Mouse (Mus musculus) embryonic facial prominence, embryonic 15.5 days (tissue): ENCODE data around the gene Cmtm1. TPM values are rescaled to one million over a fixed set of nuclear protein-coding genes. Genes with fewer than 3 reads are reported as not detected.
"Not testable (repeated sequence)": the region's sequence is repeated elsewhere in the genome, so short reads cannot be mapped to it uniquely, and the experiment has no call there.

Source experiments
- ATAC-seq: fragments of 200-750 bp; cut with Nextera tagmentation; 2 replicates; pipeline ENCODE4 v1.8.0; 2017; ENCODE audit warnings: low read depth, moderate TSS enrichment; ENCODE audit not compliant: insufficient number of reproducible peaks, low FRiP score, low TSS enrichment
- H3K27ac ChIP-seq: fragments of 300-500 bp; sonication (generic); replicated peaks from 2 replicates; pipeline ENCODE4 v1.5.1; 2015; ENCODE audit warnings: mild to moderate bottlenecking, inconsistent platforms
- H3K27me3 ChIP-seq: fragments of 300-500 bp; sonication (generic); 2 replicates; pipeline ENCODE4 v1.6.1; 2015; ENCODE audit warnings: inconsistent platforms
- H3K36me3 ChIP-seq: fragments of 300-500 bp; sonication (generic); 2 replicates; pipeline ENCODE4 v1.6.1; 2015; ENCODE audit warnings: mild to moderate bottlenecking, inconsistent platforms
- H3K4me1 ChIP-seq: fragments of 300-500 bp; sonication (generic); 2 replicates; pipeline ENCODE4 v1.6.1; 2015; ENCODE audit warnings: inconsistent platforms
- H3K4me2 ChIP-seq: fragments of 300-500 bp; sonication (generic); replicated peaks from 2 replicates; pipeline ENCODE4 v1.6.1; 2015; ENCODE audit warnings: mild to moderate bottlenecking, inconsistent platforms
- H3K4me3 ChIP-seq: fragments of 300-500 bp; sonication (generic); replicated peaks from 2 replicates; pipeline ENCODE4 v1.5.1; 2015; ENCODE audit warnings: mild to moderate bottlenecking, inconsistent platforms
- H3K9ac ChIP-seq: fragments of 300-500 bp; sonication (generic); 2 replicates; pipeline ENCODE4 v1.6.1; 2015; ENCODE audit warnings: inconsistent platforms
- H3K9me3 ChIP-seq: fragments of 300-500 bp; sonication (generic); replicated peaks from 2 replicates; pipeline ENCODE4 v1.6.1; 2016; ENCODE audit warnings: inconsistent platforms
- WGBS: fragments of 180-500 bp; shearing (Covaris S2); methylation state at CpG from one replicate; pipeline ENCODE4 v1.1.7; 2015; 5-methylcytosine and 5-hydroxymethylcytosine counted together
- polyA plus RNA-seq: library from polyadenylated mRNA; unstranded; fragments of >200 nt; fragmentation: Nextera tagmentation; extraction: Ambion mirVana; gene quantifications from 2 replicates; pipeline ENCODE4 v1.2.1, GENCODE M21; 2015

The Cmtm1 gene
- polyA plus RNA-seq, 1 experiment from 2014 or later = not detected

DNA sequence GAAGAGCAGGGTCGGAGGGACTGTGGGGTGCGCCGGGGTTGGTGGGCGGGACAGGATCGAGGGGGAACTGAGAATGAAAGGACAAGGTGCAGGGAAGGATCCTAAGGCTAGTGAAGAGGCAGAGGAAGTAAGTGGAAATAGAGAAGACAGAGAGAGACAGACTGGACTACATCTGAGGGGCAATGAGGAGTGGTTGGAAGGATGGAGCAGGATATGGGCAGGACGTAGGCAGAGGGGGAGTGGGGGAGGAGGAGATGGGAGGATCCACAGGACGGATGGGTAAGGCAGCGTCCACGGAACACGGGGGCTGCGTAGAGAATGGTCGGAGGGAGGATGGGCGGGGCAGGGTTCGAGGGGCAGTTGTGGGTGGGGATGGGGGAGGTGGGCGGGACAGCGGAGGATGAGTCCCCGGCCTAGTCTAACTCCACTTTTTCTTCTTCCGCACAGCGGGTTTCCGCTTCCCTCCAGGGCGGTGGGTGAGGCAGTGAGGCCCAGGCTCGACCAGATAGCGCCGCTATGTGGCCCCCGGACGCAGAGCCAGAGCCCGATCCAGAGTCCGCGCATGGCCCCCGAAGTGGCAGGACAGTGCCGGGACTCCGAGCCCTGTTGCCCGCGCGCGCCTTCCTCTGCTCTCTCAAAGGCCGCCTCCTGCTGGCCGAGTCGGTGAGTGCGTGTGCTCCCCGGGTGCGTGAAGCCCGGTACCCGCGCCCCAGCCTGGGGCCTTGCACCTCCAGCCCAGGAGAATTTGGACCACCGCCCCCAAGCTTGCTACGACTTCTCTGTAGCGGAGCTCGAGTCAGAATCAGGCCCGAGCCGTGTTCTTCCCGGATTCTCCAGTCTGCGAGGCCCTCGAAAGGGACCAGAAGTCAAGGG, 30.5 kb upstream of the Cmtm1 start:
- Histone ChIP-seq H3K4me3 (peak overlapping the region; percentile 79), H3K9me3 (no peaks in the 10 kb centered on the region), H3K4me1 (peaks cover 29% of the 10 kb centered on the region), H3K9ac (peak overlapping the region; percentile 72), H3K36me3 (peaks cover 15% of the 10 kb centered on the region; the same call in 1 of the 2 replicates), H3K27me3 (no peaks in the 10 kb centered on the region), H3K4me2 (peak overlapping the region; percentile 71), H3K27ac (peak overlapping the region; percentile 93)
- peak; percentile 83 for ATAC-seq
- under 1% methylated on average over 52 of the region's 54 CpGs for WGBS

DNA sequence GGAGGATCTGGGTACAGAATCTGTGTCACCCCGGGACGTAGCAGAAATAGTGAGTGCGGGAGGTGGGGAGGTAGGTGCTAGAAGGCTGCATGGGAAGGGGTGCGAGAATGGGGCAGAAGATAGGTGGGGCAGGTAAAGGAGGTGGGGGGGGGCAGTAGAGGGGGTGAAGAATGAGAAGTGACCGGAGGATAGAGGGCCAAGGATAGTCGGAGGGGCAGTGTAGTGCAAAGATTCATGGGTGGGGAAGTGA, 30.0 kb upstream of the Cmtm1 start:
- Histone ChIP-seq H3K4me2 (peak overlapping the region; percentile 71), H3K9ac (peak overlapping the region; percentile 72), H3K27me3 (no peaks in the 10 kb centered on the region), H3K36me3 (peaks cover 10% of the 10 kb centered on the region; the same call in 1 of the 2 replicates), H3K4me3 (peak overlapping the region; percentile 79), H3K4me1 (peaks cover 29% of the 10 kb centered on the region), H3K27ac (peak overlapping the region; percentile 93), H3K9me3 (no peaks in the 10 kb centered on the region)
- WGBS = 2% methylated on average over 6 of the region's 6 CpGs
- ATAC-seq = no peak

DNA sequence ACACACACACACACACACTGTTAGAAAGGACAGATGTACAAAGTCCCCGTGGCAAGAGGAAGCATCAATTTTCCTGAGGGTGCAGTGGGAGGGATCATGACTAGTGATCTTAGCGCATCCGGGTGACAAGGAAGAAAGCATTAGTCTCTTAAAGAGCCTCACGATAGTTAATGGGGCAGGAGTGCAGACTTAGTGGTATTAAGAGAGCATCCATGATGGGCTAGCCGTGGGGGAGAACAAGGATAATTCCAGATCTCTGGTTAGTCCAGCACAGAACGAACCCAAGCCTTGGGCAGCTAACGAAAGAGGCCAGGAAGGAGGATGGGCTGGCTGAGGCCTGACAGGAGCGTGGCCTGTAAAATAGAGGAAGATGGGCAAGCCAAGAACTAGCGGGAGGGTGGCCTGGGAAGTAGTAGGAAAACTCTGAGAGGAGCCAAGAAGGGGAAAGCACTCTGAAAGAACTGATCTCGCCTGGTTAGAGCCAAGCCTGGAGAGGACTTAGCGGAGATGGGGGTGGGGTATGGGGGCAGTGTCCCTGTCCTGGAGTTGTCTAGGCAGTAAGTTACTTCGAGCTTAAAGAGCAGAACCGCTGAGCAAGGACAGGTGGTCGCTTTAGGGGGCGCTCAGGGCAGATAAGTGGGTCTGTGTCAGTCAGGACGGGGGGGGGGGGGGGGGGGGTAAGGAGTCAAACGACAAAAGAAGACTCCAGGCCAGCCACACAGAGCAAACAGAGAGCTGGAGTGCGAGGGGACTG, 29.5 kb upstream of the Cmtm1 start, which contains the start of gene Cmtm3:
Gene Cmtm3, plus strand, starts transcription at position 182 of the 754 bp plus-strand sequence.
- 19% methylated on average over 14 of the region's 18 CpGs for WGBS

DNA sequence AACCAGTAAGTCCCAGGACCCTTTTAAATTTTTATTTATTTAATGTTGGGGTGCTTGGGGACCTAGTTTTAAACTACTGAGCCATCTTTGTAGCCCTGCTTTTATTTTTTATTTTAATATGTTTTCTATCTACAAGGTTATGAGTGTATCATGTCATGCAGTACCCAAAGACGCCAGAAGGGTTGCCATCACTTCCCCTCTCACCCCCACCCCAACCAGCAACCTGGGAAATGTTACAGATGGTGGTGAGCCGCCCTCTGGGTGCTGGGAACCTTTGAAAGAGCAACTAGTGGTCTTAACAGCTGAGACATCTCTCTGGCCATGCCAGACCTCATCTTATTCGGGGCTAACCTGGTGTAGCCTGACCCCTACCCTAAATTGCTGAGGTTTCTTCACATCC, 27.9 kb upstream of the Cmtm1 start:
- no peak for ATAC-seq
- H3K9me3 ChIP-seq = no peaks in the 10 kb centered on the region
- WGBS = 44% methylated on average over 3 of the region's 3 CpGs
- H3K36me3 ChIP-seq = no peaks in the 10 kb centered on the region
- H3K9ac ChIP-seq = no peak overlapping the region
- no peak overlapping the region for H3K4me2 ChIP-seq
- H3K4me3 ChIP-seq = no peak overlapping the region
- H3K27me3 ChIP-seq = no peaks in the 10 kb centered on the region
- peaks cover 23% of the 10 kb centered on the region for H3K4me1 ChIP-seq
- H3K27ac ChIP-seq = no peak overlapping the region

More for the DNA sequence above, 29.5 kb upstream of the Cmtm1 start, which contains the start of gene Cmtm3:
- Histone ChIP-seq H3K9me3 (no peaks in the 10 kb centered on the region), H3K27ac (peak within 1 kb of the TSS; percentile 93), H3K4me1 (peaks cover 29% of the 10 kb centered on the region), H3K4me2 (peak within 1 kb of the TSS; percentile 71), H3K9ac (peak within 1 kb of the TSS; percentile 72), H3K27me3 (no peaks in the 10 kb centered on the region), H3K36me3 (0 out of 2 replicates have a peak, but pooled peaks cover 6% of the 10 kb centered on the region), H3K4me3 (peak within 1 kb of the TSS; percentile 79)
- no peak for ATAC-seq

DNA sequence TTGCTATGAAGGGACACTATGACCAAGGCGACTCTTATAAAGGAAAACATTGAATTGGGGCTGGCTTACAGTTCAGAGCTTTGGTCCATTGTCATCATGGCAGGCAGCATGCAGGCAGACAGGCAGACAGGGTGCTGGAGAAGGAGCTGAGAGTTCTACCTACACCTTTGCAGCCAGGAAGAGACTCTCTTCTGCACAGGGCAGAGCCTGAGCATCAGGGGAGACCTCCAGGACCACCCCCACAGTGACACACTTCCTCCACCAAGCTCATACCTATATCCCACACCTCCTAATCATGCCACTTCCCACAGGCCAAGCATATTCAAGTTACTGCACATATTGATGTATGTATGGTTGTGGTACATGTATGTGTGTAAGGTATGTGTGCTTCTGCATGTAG, 26.9 kb upstream of the Cmtm1 start:
- no peak overlapping the region for H3K27ac ChIP-seq
- H3K27me3 ChIP-seq = no peaks in the 10 kb centered on the region
- H3K9ac ChIP-seq = no peak overlapping the region
- WGBS = 83% methylated on average over 1 of the region's 1 CpGs
- H3K9me3 ChIP-seq = no peaks in the 10 kb centered on the region
- H3K36me3 ChIP-seq = no peaks in the 10 kb centered on the region
- ATAC-seq = no peak
- no peak overlapping the region for H3K4me2 ChIP-seq
- peaks cover 15% of the 10 kb centered on the region for H3K4me1 ChIP-seq
- no peak overlapping the region for H3K4me3 ChIP-seq

DNA sequence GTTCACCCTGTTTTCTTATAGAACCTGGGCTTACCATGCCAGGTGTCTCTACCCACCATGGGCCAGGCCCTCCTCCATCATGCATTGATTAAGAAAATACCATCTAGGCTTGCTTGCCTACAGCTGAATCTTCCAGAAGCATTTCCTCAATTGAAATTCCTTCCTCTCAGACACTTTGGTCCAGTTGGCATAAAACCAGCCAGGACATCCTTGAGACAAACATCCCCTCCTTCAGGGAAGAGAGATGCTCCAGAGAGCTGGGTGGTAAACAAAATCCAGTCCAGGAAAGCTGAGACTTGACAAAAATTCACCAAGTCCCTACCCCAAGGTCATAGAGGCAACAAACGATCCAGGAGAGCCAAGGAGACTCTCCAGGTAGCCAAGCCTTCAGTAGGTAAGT, 24.3 kb upstream of the Cmtm1 start:
- 71% methylated on average over 1 of the region's 1 CpGs for WGBS
- no peak for ATAC-seq
- Histone ChIP-seq H3K9me3 (no peaks in the 10 kb centered on the region), H3K4me1 (peaks cover 1% of the 10 kb centered on the region; the same call in 1 of the 2 replicates), H3K36me3 (no peaks in the 10 kb centered on the region), H3K9ac (no peak overlapping the region), H3K4me3 (no peak overlapping the region), H3K27ac (no peak overlapping the region), H3K27me3 (no peaks in the 10 kb centered on the region), H3K4me2 (no peak overlapping the region)

DNA sequence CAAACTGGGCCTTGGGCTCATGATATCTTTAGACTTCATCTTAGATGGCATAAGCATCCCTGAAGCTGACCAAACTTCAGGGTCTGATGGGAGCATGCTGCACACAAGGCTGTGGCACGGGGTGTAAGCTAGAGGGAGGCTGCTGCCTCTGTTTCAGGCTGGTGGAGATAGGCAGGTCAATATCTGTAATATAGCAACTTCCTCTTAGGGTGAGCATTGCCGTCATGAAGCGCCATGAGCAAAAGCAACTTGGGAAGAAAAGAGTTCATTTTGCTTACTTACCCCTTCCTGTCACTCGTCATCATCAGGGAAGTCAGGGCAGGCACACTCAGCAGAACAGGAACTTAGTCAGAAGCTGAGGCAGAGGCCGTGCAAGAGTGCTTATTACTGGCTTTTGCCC, 23.8 kb upstream of the Cmtm1 start:
- Histone ChIP-seq H3K4me2 (no peak overlapping the region), H3K9ac (no peak overlapping the region), H3K36me3 (no peaks in the 10 kb centered on the region), H3K27me3 (no peaks in the 10 kb centered on the region), H3K4me1 (no peaks in the 10 kb centered on the region), H3K9me3 (no peaks in the 10 kb centered on the region), H3K4me3 (no peak overlapping the region), H3K27ac (no peak overlapping the region)
- no peak for ATAC-seq
- 65% methylated on average over 5 of the region's 5 CpGs for WGBS

DNA sequence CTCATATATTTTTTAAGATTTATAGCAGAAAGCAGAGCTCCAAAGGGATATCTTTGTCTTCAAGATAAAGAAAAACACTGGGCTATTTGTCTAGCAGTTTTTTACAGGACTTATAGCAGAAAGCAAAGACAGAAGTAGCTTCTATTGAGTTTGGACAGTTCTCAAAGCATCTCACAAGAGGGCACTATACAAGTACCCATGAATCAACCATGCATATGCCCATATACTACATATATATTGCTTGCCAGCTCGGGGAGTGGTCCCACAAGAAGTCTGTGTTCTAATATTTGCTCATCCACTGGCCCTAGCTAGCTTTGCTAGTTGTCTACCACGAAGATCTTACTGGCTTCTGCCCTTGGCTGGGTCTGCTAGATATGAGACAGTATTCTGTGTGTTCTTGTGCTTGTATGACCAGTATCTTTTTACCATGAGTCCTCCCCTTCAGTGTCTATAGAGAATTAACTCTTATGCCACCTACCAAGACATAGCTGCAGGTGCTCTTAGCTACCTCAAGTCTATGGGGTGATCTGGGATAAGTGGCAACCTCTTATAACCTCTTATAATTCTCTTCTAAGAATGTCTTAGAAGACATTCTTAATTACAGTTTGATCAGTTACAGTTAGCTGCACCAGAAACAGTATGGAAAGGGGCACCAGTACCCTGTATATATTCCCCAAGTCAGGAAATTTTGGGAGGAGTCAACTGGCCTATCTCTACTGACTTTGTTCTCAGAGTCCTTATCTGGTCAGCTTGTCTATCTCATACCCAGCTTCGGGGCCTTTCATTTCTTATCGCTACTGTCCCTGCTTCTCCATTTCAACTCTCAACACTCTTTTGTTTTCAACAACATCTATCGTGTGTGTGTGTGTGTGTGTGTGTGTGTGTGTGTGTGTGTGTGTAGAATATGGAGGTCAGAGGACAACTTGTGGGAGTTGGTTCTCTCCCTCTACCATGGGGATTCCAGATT, 23.0 kb upstream of the Cmtm1 start:
- no peaks in the 10 kb centered on the region for H3K9me3 ChIP-seq
- H3K27me3 ChIP-seq = no peaks in the 10 kb centered on the region
- no peak overlapping the region for H3K4me2 ChIP-seq
- ATAC-seq = no peak
- no peak overlapping the region for H3K4me3 ChIP-seq
- no peak overlapping the region for H3K27ac ChIP-seq
- H3K4me1 ChIP-seq = no peaks in the 10 kb centered on the region
- H3K36me3 ChIP-seq = no peaks in the 10 kb centered on the region
- H3K9ac ChIP-seq = no peak overlapping the region
- WGBS = 85% methylated on average over 5 of the region's 5 CpGs

DNA sequence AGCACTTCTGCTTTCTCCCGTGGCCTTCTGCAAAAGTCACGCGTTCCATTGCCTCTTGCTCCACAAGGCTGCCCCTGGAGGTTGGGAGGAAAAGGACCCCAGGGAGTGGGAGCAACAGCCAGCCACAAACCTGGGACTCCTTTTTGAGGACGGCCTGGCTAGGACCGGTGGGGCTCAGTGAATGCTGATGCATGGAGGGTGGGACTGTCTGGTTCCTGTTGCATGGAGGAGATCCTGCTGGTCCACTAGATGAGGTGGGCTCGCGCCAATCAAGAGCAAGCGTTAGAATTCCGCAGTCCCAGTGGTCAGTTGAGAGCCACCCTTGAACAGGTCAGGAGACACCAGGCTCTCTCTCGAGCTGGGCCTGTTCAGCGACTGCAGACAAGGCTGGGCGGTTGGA, 12.0 kb upstream of the Cmtm1 start, which contains the start of gene Cmtm2b:
Gene Cmtm2b, plus strand, starts transcription at position 301 of the 400 bp plus-strand sequence.
- not testable (repeated sequence) for H3K36me3 ChIP-seq, H3K4me2 ChIP-seq, H3K4me1 ChIP-seq, H3K4me3 ChIP-seq, H3K9ac ChIP-seq, H3K27me3 ChIP-seq, H3K9me3 ChIP-seq, H3K27ac ChIP-seq, ATAC-seq
- 85% methylated on average over 12 of the region's 12 CpGs for WGBS

DNA sequence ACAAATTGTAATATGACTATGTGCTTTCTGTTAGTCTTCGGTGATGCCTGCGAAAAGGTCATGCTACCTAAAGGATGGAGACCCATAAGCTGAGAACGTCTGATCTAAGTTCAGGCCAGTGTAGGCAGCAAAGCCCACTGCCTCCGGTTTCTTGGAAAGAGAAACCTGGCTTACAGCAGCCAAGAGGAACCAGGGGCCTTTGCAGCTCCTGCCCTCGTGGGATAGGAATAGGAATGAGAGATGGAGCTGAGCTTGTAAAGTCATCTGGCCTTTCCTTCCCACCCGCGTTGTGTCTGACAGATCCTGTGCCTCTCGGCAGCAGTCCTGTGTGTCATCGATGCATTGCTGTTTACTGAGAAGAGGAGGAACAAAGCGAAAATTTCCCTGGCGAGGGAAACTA, 11.3 kb upstream of the Cmtm1 start, which contains the start of gene Gm11020:
Gene Gm11020, plus strand, starts transcription at position 301 of the 400 bp plus-strand sequence.
- H3K4me2 ChIP-seq, H3K27me3 ChIP-seq, H3K9ac ChIP-seq, H3K9me3 ChIP-seq, H3K36me3 ChIP-seq, H3K27ac ChIP-seq, H3K4me3 ChIP-seq, ATAC-seq, H3K4me1 ChIP-seq: not testable (repeated sequence)
- WGBS = 77% methylated on average over 11 of the region's 11 CpGs
